Mouse (Mus musculus): ENCODE results near the gene Ovca2. TPM values are rescaled to one million over a fixed set of nuclear protein-coding genes. Genes with fewer than 3 reads are reported as not detected.

Ovca2 gene
- total RNA-seq, 1 experiment: 14.8 TPM

- no peak for DNase-seq (ENCODE audit: low read depth, low spot score)
Measured at GRCm38 (mm10) chr11:75139122-75139963, 39.3 kb downstream of the Ovca2 start.

GRCm38 (mm10) chr11:75136666-75137398, 41.8 kb downstream of the Ovca2 start:
- DNase-seq (ENCODE audit: low read depth, low spot score): no peak
- H3K4me3 ChIP-seq (ENCODE audit: insufficient read depth in 1 of 2, low read depth in 1 of 2, low read length in 2 of 2, poor library complexity in 1 of 2, severe bottlenecking in 1 of 2): no peak overlapping the region
- no peaks in the 10 kb centered on the region; the same call in 1 of the 2 replicates for H3K36me3 ChIP-seq (ENCODE audit: control insufficient read depth, insufficient read depth, low read length, poor library complexity, severe bottlenecking)
- H3K27ac ChIP-seq (ENCODE audit: insufficient read depth, low read depth, low read length, poor library complexity, severe bottlenecking): no peak overlapping the region
- H3K9me3 ChIP-seq (ENCODE audit: control insufficient read depth, insufficient read depth, low read depth, low read length): no peaks in the 10 kb centered on the region
- no peak for TF ChIP-seq MAFK (IDR thresholded peaks at IDR 0.05; ENCODE audit: insufficient read depth, low read depth, low read length)
- no peak for TF ChIP-seq ZC3H11A (IDR thresholded peaks at IDR 0.05; ENCODE audit: borderline replicate concordance, low read depth, low read length)
- TF ChIP-seq CHD2 (IDR thresholded peaks at IDR 0.05; ENCODE audit: low read depth, low read length): no peak
- TF ChIP-seq ZNF384 (IDR thresholded peaks at IDR 0.05; ENCODE audit: low read depth, low read length): no peak
- TF ChIP-seq HCFC1 (IDR thresholded peaks at IDR 0.05; ENCODE audit: borderline replicate concordance, insufficient read depth, low read length): no peak
- peaks cover 2 to 12% of the 10 kb centered on the region in 2 experiments; a peak in 2 of 4 replicates for H3K4me1 ChIP-seq (ENCODE audit: control insufficient read depth in 2 of 2, insufficient read depth in 2 of 2, low read length in 2 of 2, poor library complexity in 1 of 2)
- in situ Hi-C loops (cut with MboI; ENCODE audit: low sequenced_read_pairs in 2 of 2, unreplicated experiment in 2 of 2): no loop called here
- H3K9ac ChIP-seq (ENCODE audit: insufficient read depth, low read depth, low read length, poor library complexity, severe bottlenecking): no peak overlapping the region

More at GRCm38 (mm10) chr11:75139122-75139963, 39.3 kb downstream of the Ovca2 start:
- peaks cover 5% of the 10 kb centered on the region; the same call in 1 of the 2 replicates for H3K36me3 ChIP-seq (ENCODE audit: control insufficient read depth, insufficient read depth, low read length, poor library complexity, severe bottlenecking)
- in situ Hi-C loops (cut with MboI; ENCODE audit: low sequenced_read_pairs in 2 of 2, unreplicated experiment in 2 of 2): no loop called here
- no peaks in the 10 kb centered on the region for H3K9me3 ChIP-seq (ENCODE audit: control insufficient read depth, insufficient read depth, low read depth, low read length)
- H3K9ac ChIP-seq (ENCODE audit: insufficient read depth, low read depth, low read length, poor library complexity, severe bottlenecking): no peak overlapping the region
- H3K27ac ChIP-seq (ENCODE audit: insufficient read depth, low read depth, low read length, poor library complexity, severe bottlenecking): no peak overlapping the region
- peaks cover 2 to 16% of the 10 kb centered on the region in 2 experiments; a peak in 2 of 4 replicates for H3K4me1 ChIP-seq (ENCODE audit: control insufficient read depth in 2 of 2, insufficient read depth in 2 of 2, low read length in 2 of 2, poor library complexity in 1 of 2)
- TF ChIP-seq CHD2 (IDR thresholded peaks at IDR 0.05; ENCODE audit: low read depth, low read length) (no peak), ZNF384 (IDR thresholded peaks at IDR 0.05; ENCODE audit: low read depth, low read length) (no peak), ZC3H11A (IDR thresholded peaks at IDR 0.05; ENCODE audit: borderline replicate concordance, low read depth, low read length) (no peak), HCFC1 (IDR thresholded peaks at IDR 0.05; ENCODE audit: borderline replicate concordance, insufficient read depth, low read length) (no peak), MAFK (IDR thresholded peaks at IDR 0.05; ENCODE audit: insufficient read depth, low read depth, low read length) (no peak)
- H3K4me3 ChIP-seq (ENCODE audit: insufficient read depth in 1 of 2, low read depth in 1 of 2, low read length in 2 of 2, poor library complexity in 1 of 2, severe bottlenecking in 1 of 2): no peak overlapping the region

GRCm38 (mm10) chr11:75135358-75135757, 43.3 kb downstream of the Ovca2 start:
- Histone ChIP-seq H3K27ac (ENCODE audit: insufficient read depth, low read depth, low read length, poor library complexity, severe bottlenecking) (no peak overlapping the region), H3K4me1 (ENCODE audit: control insufficient read depth in 2 of 2, insufficient read depth in 2 of 2, low read length in 2 of 2, poor library complexity in 1 of 2) (peaks cover 0 to 9% of the 10 kb centered on the region in 2 experiments; a peak in 2 of 4 replicates), H3K9me3 (ENCODE audit: control insufficient read depth, insufficient read depth, low read depth, low read length) (no peaks in the 10 kb centered on the region), H3K36me3 (ENCODE audit: control insufficient read depth, insufficient read depth, low read length, poor library complexity, severe bottlenecking) (no peaks in the 10 kb centered on the region), H3K4me3 (ENCODE audit: insufficient read depth in 1 of 2, low read depth in 1 of 2, low read length in 2 of 2, poor library complexity in 1 of 2, severe bottlenecking in 1 of 2) (no peak overlapping the region), H3K9ac (ENCODE audit: insufficient read depth, low read depth, low read length, poor library complexity, severe bottlenecking) (no peak overlapping the region)
- in situ Hi-C loops (cut with MboI; ENCODE audit: low sequenced_read_pairs in 2 of 2, unreplicated experiment in 2 of 2): no loop called here
- TF ChIP-seq HCFC1 (IDR thresholded peaks at IDR 0.05; ENCODE audit: borderline replicate concordance, insufficient read depth, low read length) (no peak), CHD2 (IDR thresholded peaks at IDR 0.05; ENCODE audit: low read depth, low read length) (no peak), MAFK (IDR thresholded peaks at IDR 0.05; ENCODE audit: insufficient read depth, low read depth, low read length) (no peak), ZNF384 (IDR thresholded peaks at IDR 0.05; ENCODE audit: low read depth, low read length) (no peak), ZC3H11A (IDR thresholded peaks at IDR 0.05; ENCODE audit: borderline replicate concordance, low read depth, low read length) (no peak)
- DNase-seq (ENCODE audit: low read depth, low spot score): no peak

- no peak for DNase-seq (ENCODE audit: low read depth, low spot score)
- no peak overlapping the region for H3K4me3 ChIP-seq (ENCODE audit: insufficient read depth in 1 of 2, low read depth in 1 of 2, low read length in 2 of 2, poor library complexity in 1 of 2, severe bottlenecking in 1 of 2)
- peaks cover 0 to 5% of the 10 kb centered on the region in 2 experiments; a peak in 2 of 4 replicates for H3K4me1 ChIP-seq (ENCODE audit: control insufficient read depth in 2 of 2, insufficient read depth in 2 of 2, low read length in 2 of 2, poor library complexity in 1 of 2)
- no peaks in the 10 kb centered on the region for H3K9me3 ChIP-seq (ENCODE audit: control insufficient read depth, insufficient read depth, low read depth, low read length)
- in situ Hi-C loops (cut with MboI; ENCODE audit: low sequenced_read_pairs in 2 of 2, unreplicated experiment in 2 of 2): no loop called here
- H3K36me3 ChIP-seq (ENCODE audit: control insufficient read depth, insufficient read depth, low read length, poor library complexity, severe bottlenecking): no peaks in the 10 kb centered on the region
- TF ChIP-seq CHD2 (IDR thresholded peaks at IDR 0.05; ENCODE audit: low read depth, low read length) (no peak), ZC3H11A (IDR thresholded peaks at IDR 0.05; ENCODE audit: borderline replicate concordance, low read depth, low read length) (no peak), MAFK (IDR thresholded peaks at IDR 0.05; ENCODE audit: insufficient read depth, low read depth, low read length) (no peak), ZNF384 (IDR thresholded peaks at IDR 0.05; ENCODE audit: low read depth, low read length) (no peak), HCFC1 (IDR thresholded peaks at IDR 0.05; ENCODE audit: borderline replicate concordance, insufficient read depth, low read length) (no peak)
- H3K9ac ChIP-seq (ENCODE audit: insufficient read depth, low read depth, low read length, poor library complexity, severe bottlenecking): no peak overlapping the region
- H3K27ac ChIP-seq (ENCODE audit: insufficient read depth, low read depth, low read length, poor library complexity, severe bottlenecking): no peak overlapping the region
Measured at GRCm38 (mm10) chr11:75134485-75135068, 44.1 kb downstream of the Ovca2 start.
